Comparison of ENCODE assay signal across 8 mouse cellular contexts in the genomic region with DNA sequence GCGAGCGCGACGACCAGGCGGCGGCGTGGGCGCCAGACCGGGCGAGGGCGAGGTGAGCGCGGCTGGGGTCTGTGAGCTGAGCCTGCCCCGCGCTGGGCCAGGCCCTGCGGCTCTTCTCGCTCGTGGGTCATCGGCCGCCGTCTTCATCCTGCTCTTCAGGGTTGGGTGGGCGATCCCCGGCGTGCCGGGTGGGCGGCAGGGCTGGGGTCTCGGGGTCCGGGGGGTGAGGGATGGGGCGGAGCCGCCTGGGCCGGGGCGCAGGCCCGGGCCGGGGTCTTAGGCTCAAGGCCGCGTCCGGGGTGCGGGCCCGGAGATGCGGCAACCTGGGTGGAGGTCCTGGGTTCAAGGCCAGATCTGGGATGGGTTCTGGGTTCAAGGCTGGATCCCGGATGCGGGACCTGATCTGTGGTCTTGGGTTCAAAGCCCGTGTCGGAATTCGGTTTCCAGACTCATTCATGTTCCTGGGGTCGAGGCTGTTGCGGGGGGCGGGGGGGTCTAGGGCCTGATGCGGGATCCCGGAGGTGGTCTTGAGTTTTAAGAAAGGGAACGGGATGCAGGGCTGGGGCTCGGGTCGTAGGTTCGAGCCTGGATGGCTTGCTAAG. TPM values are rescaled to one million over a fixed set of nuclear protein-coding genes. Genes with fewer than 3 reads are reported as not detected.
DNase-seq lines count a peak whose midpoint lies in the region; ATAC-seq lines count a peak whose summit lies in the region.

No protein-coding gene starts in this region.

- no peaks in the 10 kb centered on the region for H3K9me3 ChIP-seq in erythroblast, embryonic 14.5 days (ENCODE audit: control insufficient read depth, low read length)
- no peaks in the 10 kb centered on the region for H3K9me3 ChIP-seq in embryonic facial prominence, embryonic 12.5 days
- H3K9me3 ChIP-seq in limb, embryonic 10.5 days (replicated peaks) = no peaks in the 10 kb centered on the region

- H3K4me3 ChIP-seq in erythroblast, embryonic 14.5 days (replicated peaks) = peak overlapping the region; percentile 92
- H3K4me3 ChIP-seq in embryonic facial prominence, embryonic 12.5 days = peak overlapping the region; percentile 99
- peak overlapping the region; percentile 100 for H3K4me3 ChIP-seq in limb, embryonic 10.5 days

- 0% methylated on average over 47 of the region's 54 CpGs for WGBS in embryonic facial prominence, embryonic 12.5 days
- 3% methylated on average over 54 of the region's 54 CpGs for WGBS in limb, embryonic 10.5 days

- peak overlapping the region; percentile 76 for H3K4me2 ChIP-seq in embryonic facial prominence, embryonic 12.5 days (replicated peaks)

- H3K27me3 ChIP-seq in erythroblast, embryonic 14.5 days (ENCODE audit: control insufficient read depth) = no peaks in the 10 kb centered on the region
- no peaks in the 10 kb centered on the region for H3K27me3 ChIP-seq in embryonic facial prominence, embryonic 12.5 days
- no peaks in the 10 kb centered on the region for H3K27me3 ChIP-seq in limb, embryonic 10.5 days (ENCODE audit: low read depth, poor library complexity, severe bottlenecking)

- H3K9ac ChIP-seq in embryonic facial prominence, embryonic 12.5 days = peak overlapping the region; percentile 100

- peaks cover 81% of the 10 kb centered on the region for H3K4me1 ChIP-seq in erythroblast, embryonic 14.5 days (ENCODE audit: control insufficient read depth)
- H3K4me1 ChIP-seq in embryonic facial prominence, embryonic 12.5 days = peaks cover 42% of the 10 kb centered on the region
- H3K4me1 ChIP-seq in limb, embryonic 10.5 days = peaks cover 37% of the 10 kb centered on the region

- no peak for ATAC-seq in erythroblast, adult 5-6 weeks (replicated peaks; ENCODE audit: low FRiP score, poor library complexity, severe bottlenecking)
- ATAC-seq in embryonic facial prominence, embryonic 12.5 days (ENCODE audit: insufficient number of reproducible peaks, insufficient read depth, low FRiP score, low TSS enrichment) = peak; percentile 53

- DNase-seq in 3T3-L1 (ENCODE audit: low read depth, low spot score) (peak; percentile 27), adipocyte (ENCODE audit: low spot score) (no peak)
- DNase-seq in limb, embryonic 10.5 days (ENCODE audit: low spot score) = peak; percentile 75
- DNase-seq in naive thymus-derived CD4-positive, alpha-beta T cell, adult 2 months (ENCODE audit: low read depth) = peak; percentile 52
- DNase-seq in testis, postnatal 14 days (ENCODE audit: low spot score) = no peak

- H3K27ac ChIP-seq in embryonic facial prominence, embryonic 12.5 days = peak overlapping the region; percentile 97
- peak overlapping the region; percentile 100 for H3K27ac ChIP-seq in limb, embryonic 10.5 days

- peaks cover 8% of the 10 kb centered on the region for H3K36me3 ChIP-seq in erythroblast, embryonic 14.5 days (ENCODE audit: control insufficient read depth)
- no peaks in the 10 kb centered on the region for H3K36me3 ChIP-seq in embryonic facial prominence, embryonic 12.5 days
- peaks cover 16% of the 10 kb centered on the region for H3K36me3 ChIP-seq in limb, embryonic 10.5 days

RNA-seq across cellular contexts. Expression of a gene that starts 0.5 kb away (rescaled TPM):
- 2.4 and 2.9 TPM in 2 replicates for polyA plus RNA-seq in erythroblast, embryonic 14.5 days (2012)
- 42.4 and 62.8 TPM in 2 replicates for total RNA-seq in erythroblast, adult 5-6 weeks (2015; ENCODE audit: low replicate concordance)
- 18.8 and 34.2 TPM in 2 replicates for total RNA-seq in erythroblast, adult 5-6 weeks (2017; ENCODE audit: low replicate concordance)
- polyA plus RNA-seq in embryonic facial prominence, embryonic 12.5 days (2016; fragmentation: Nextera tagmentation; extraction: Ambion mirVana) = 570 and 588 TPM in 2 replicates
- polyA plus RNA-seq in limb, embryonic 10.5 days (2016; fragmentation: Nextera tagmentation; extraction: Ambion mirVana) = 583 and 605 TPM in 2 replicates

RNA-seq across cellular contexts. Expression of a gene that starts 22.7 kb away (rescaled TPM):
- polyA plus RNA-seq in erythroblast, embryonic 14.5 days (2012) = not detected in 2 replicates
- total RNA-seq in erythroblast, adult 5-6 weeks (2015; ENCODE audit: low replicate concordance) = not detected in 2 replicates
- total RNA-seq in erythroblast, adult 5-6 weeks (2017; ENCODE audit: low replicate concordance) = not detected in 2 replicates
- polyA plus RNA-seq in embryonic facial prominence, embryonic 12.5 days (2016; fragmentation: Nextera tagmentation; extraction: Ambion mirVana) = not detected in 2 replicates
- polyA plus RNA-seq in limb, embryonic 10.5 days (2016; fragmentation: Nextera tagmentation; extraction: Ambion mirVana) = not detected in 2 replicates

Comparison
In these comparisons a context has a peak if more than half of its experiments do, and no peak if none do; other contexts are left out.
1. DNase-seq: peak in 3T3-L1 (single experiment), limb, embryonic 10.5 days (single experiment) and naive thymus-derived CD4-positive, alpha-beta T cell, adult 2 months (single experiment); none in adipocyte (single experiment) and testis, postnatal 14 days (single experiment).
2. RNA of a gene that starts 0.5 kb away (polyA plus RNA-seq): 583 to 605 TPM in limb, embryonic 10.5 days and 570 to 588 TPM in embryonic facial prominence, embryonic 12.5 days; 2.4 to 2.9 TPM in erythroblast, embryonic 14.5 days; every median in the first group is over 100 times any median in the second.
3. Peak in every context shown above with its lines, with median percentiles within 50 percentile points of each other: H3K4me3 ChIP-seq.